ENCODE assay signal across 22 mouse cellular contexts in genomic region chr8:80825136-80825535, GRCm38 (mm10). TPM values are rescaled to one million over a fixed set of nuclear protein-coding genes. Genes with fewer than 3 reads are reported as not detected.
DNase-seq lines count a peak whose midpoint lies in the region; ATAC-seq and TF ChIP-seq lines count a peak whose summit lies in the region.
"Had no signal": no experiment of that assay in that cellular context is flagged by ENCODE, and none has a peak within 500 bp of the region (broad histone marks: within the 10 kb centered on the region; RNA-seq: fewer than 3 reads in every experiment).

No protein-coding gene starts in this region.

- TF ChIP-seq CTCF in intestine, postnatal 0 days (IDR thresholded peaks at IDR 0.05; ENCODE audit: low read depth) = no peak

- H3K4me2 ChIP-seq in intestine, embryonic 15.5 days (replicated peaks) = no peak overlapping the region
- H3K4me2 ChIP-seq in intestine, postnatal 0 days (replicated peaks; ENCODE audit: low read depth) = no peak overlapping the region
- no peak overlapping the region for H3K4me2 ChIP-seq in midbrain, embryonic 11.5 days
- H3K4me2 ChIP-seq in midbrain, embryonic 16.5 days (ENCODE audit: low read length) = no peak overlapping the region
- H3K4me2 ChIP-seq: heart, embryonic 15.5 days; liver, embryonic 11.5 days; lung, embryonic 14.5 days; neural tube, embryonic 15.5 days had no signal

- H3K27me3 ChIP-seq in intestine, embryonic 15.5 days (replicated peaks) = no peaks in the 10 kb centered on the region
- no peaks in the 10 kb centered on the region for H3K27me3 ChIP-seq in intestine, postnatal 0 days (replicated peaks; ENCODE audit: control insufficient read depth, insufficient read depth, low read length)
- no peaks in the 10 kb centered on the region for H3K27me3 ChIP-seq in midbrain, embryonic 11.5 days (ENCODE audit: control insufficient read depth, insufficient read depth, low read length)
- no peaks in the 10 kb centered on the region for H3K27me3 ChIP-seq in midbrain, embryonic 16.5 days (ENCODE audit: control insufficient read depth, insufficient read depth, low read depth, low read length)
- H3K27me3 ChIP-seq: heart, embryonic 15.5 days; neural tube, embryonic 15.5 days had no signal

- no peak overlapping the region for H3K9ac ChIP-seq in intestine, embryonic 15.5 days
- no peak overlapping the region for H3K9ac ChIP-seq in intestine, postnatal 0 days (ENCODE audit: low read depth, low read length)
- no peak overlapping the region for H3K9ac ChIP-seq in midbrain, embryonic 11.5 days (ENCODE audit: low read length)
- no peak overlapping the region for H3K9ac ChIP-seq in midbrain, embryonic 16.5 days (ENCODE audit: low read depth, low read length)
- H3K9ac ChIP-seq: heart, embryonic 15.5 days; lung, embryonic 14.5 days; neural tube, embryonic 15.5 days had no signal

- 66% methylated on average over 4 of the region's 4 CpGs for WGBS in intestine, embryonic 15.5 days
- WGBS in intestine, postnatal 0 days = 56% methylated on average over 4 of the region's 4 CpGs
- WGBS in midbrain, embryonic 11.5 days = 68% methylated on average over 4 of the region's 4 CpGs
- 56% methylated on average over 4 of the region's 4 CpGs for WGBS in midbrain, embryonic 16.5 days

- H3K9me3 ChIP-seq in intestine, embryonic 15.5 days = no peaks in the 10 kb centered on the region
- no peaks in the 10 kb centered on the region for H3K9me3 ChIP-seq in intestine, postnatal 0 days (ENCODE audit: control insufficient read depth)
- no peaks in the 10 kb centered on the region for H3K9me3 ChIP-seq in midbrain, embryonic 11.5 days (ENCODE audit: control insufficient read depth, low read length)
- H3K9me3 ChIP-seq in midbrain, embryonic 16.5 days (replicated peaks; ENCODE audit: control insufficient read depth, low read length, poor library complexity, severe bottlenecking) = no peaks in the 10 kb centered on the region
- H3K9me3 ChIP-seq: embryonic facial prominence, embryonic 10.5 days; heart, embryonic 15.5 days; hindbrain, embryonic 10.5 days; limb, embryonic 10.5 days; neural tube, embryonic 15.5 days had no signal

- ATAC-seq in intestine, embryonic 15.5 days = peak; percentile 20; the same call in 1 of the 2 replicates
- ATAC-seq in intestine, postnatal 0 days = no peak
- peak; percentile 35; the same call in 1 of the 2 replicates for ATAC-seq in midbrain, embryonic 11.5 days (ENCODE audit: low FRiP score)
- no peak for ATAC-seq in midbrain, embryonic 16.5 days
- no peak for ATAC-seq in frontal cortex, adult (ENCODE audit: low TSS enrichment)

- H3K4me3 ChIP-seq in intestine, embryonic 15.5 days (replicated peaks) = no peak overlapping the region
- no peak overlapping the region for H3K4me3 ChIP-seq in intestine, postnatal 0 days (ENCODE audit: low read depth, low read length)
- no peak overlapping the region for H3K4me3 ChIP-seq in midbrain, embryonic 11.5 days (ENCODE audit: low read depth, low read length)
- H3K4me3 ChIP-seq in midbrain, embryonic 16.5 days (ENCODE audit: low read depth, low read length) = no peak overlapping the region
- H3K4me3 ChIP-seq: embryonic facial prominence, embryonic 10.5 days; heart, embryonic 15.5 days; hindbrain, embryonic 10.5 days; left cerebral cortex, adult 2 months; limb, embryonic 10.5 days; neural tube, embryonic 15.5 days had no signal

- intact Hi-C loops in heart, postnatal 14 days (cut with DNase I) = no loop called here

- no peak overlapping the region for H3K27ac ChIP-seq in intestine, embryonic 15.5 days
- H3K27ac ChIP-seq in intestine, postnatal 0 days (ENCODE audit: low read depth, low read length) = no peak overlapping the region
- no peak overlapping the region for H3K27ac ChIP-seq in midbrain, embryonic 11.5 days (ENCODE audit: low read depth, low read length)
- H3K27ac ChIP-seq in midbrain, embryonic 16.5 days (ENCODE audit: low read length) = no peak overlapping the region
- H3K27ac ChIP-seq: embryonic facial prominence, embryonic 10.5 days; hindbrain, embryonic 10.5 days; left cerebral cortex, adult 2 months; limb, embryonic 10.5 days had no signal

- H3K4me1 ChIP-seq in intestine, embryonic 15.5 days (replicated peaks) = peaks cover 27% of the 10 kb centered on the region
- peaks cover 4% of the 10 kb centered on the region; the same call in 1 of the 2 replicates for H3K4me1 ChIP-seq in intestine, postnatal 0 days (replicated peaks; ENCODE audit: control insufficient read depth, insufficient read depth, low read length)
- H3K4me1 ChIP-seq in midbrain, embryonic 11.5 days (ENCODE audit: control insufficient read depth, insufficient read depth, low read length) = no peaks in the 10 kb centered on the region
- peaks cover 14% of the 10 kb centered on the region; the same call in 1 of the 2 replicates for H3K4me1 ChIP-seq in midbrain, embryonic 16.5 days (ENCODE audit: control insufficient read depth, insufficient read depth, low read length)

- DNase-seq in heart, adult 11 months = peak; percentile 88
- DNase-seq in heart, postnatal 14 days = no peak
- DNase-seq in midbrain, embryonic 11.5 days (ENCODE audit: low spot score, missing footprints) = no peak
- DNase-seq: cerebellum, adult 2 months; gastrocnemius, postnatal 14 days; kidney, postnatal 14 days; lung, embryonic 14.5 days; lung, postnatal 36 days; right cerebral cortex, postnatal 14 days; spleen, adult 18-20 months; thymus, postnatal 25 days had no signal

- H3K36me3 ChIP-seq in intestine, embryonic 15.5 days = no peaks in the 10 kb centered on the region
- no peaks in the 10 kb centered on the region for H3K36me3 ChIP-seq in intestine, postnatal 0 days (ENCODE audit: control insufficient read depth, insufficient read depth)
- no peaks in the 10 kb centered on the region for H3K36me3 ChIP-seq in midbrain, embryonic 11.5 days (ENCODE audit: control insufficient read depth, insufficient read depth, low read length)
- no peaks in the 10 kb centered on the region for H3K36me3 ChIP-seq in midbrain, embryonic 16.5 days (ENCODE audit: control insufficient read depth, insufficient read depth, low read length)
- H3K36me3 ChIP-seq: embryonic facial prominence, embryonic 10.5 days; heart, embryonic 15.5 days; hindbrain, embryonic 10.5 days; limb, embryonic 10.5 days; neural tube, embryonic 15.5 days had no signal

RNA-seq across cellular contexts. Expression of gene Gab1, which starts 55.2 kb away (rescaled TPM):
- total RNA-seq in heart, postnatal 14 days (2021) = 10 to 100 TPM; 35.5 to 40.0 TPM
- 13.5 and 14.3 TPM in 2 replicates for polyA plus RNA-seq in intestine, embryonic 15.5 days (2015; fragmentation: Nextera tagmentation; extraction: Ambion mirVana)
- 8.9 and 9.1 TPM in 2 replicates for polyA plus RNA-seq in intestine, postnatal 0 days (2015; fragmentation: Nextera tagmentation; extraction: Ambion mirVana)
- 17.2 and 18.0 TPM in 2 replicates for polyA plus RNA-seq in midbrain, embryonic 11.5 days (2014; fragmentation: Nextera tagmentation; extraction: Ambion mirVana)
- polyA plus RNA-seq in midbrain, embryonic 16.5 days (2015; fragmentation: Nextera tagmentation; extraction: Ambion mirVana) = 6.4 and 7.6 TPM in 2 replicates

Comparison
In these comparisons a context has a peak if more than half of its experiments do, and no peak if none do; other contexts are left out.
1. ATAC-seq: peak in intestine, embryonic 15.5 days (single experiment) and midbrain, embryonic 11.5 days (single experiment); none in intestine, postnatal 0 days (single experiment), midbrain, embryonic 16.5 days (single experiment) and frontal cortex, adult (single experiment).